Comparison of ENCODE assay signal across 18 mouse cellular contexts in the genomic region with DNA sequence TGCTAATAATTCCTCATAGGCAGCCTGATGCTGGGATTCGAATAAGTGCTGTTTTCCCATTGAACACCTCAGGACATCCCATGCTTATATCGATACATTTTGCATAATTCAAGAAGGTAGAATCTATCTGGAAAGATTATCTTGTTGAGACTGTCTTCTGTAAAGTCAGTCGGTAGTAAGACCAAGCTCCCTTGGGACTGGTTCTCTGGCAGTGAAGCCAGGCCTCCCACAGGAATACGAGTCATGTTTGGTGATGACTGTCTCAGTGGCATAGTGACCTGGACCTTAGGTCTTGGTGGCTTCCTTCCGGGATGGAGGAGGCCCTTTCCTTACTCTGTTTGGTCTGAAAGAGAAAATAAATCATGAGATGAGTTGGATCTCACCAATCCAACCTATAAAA. TPM values are rescaled to one million over a fixed set of nuclear protein-coding genes. Genes with fewer than 3 reads are reported as not detected.
"Had no signal": no experiment of that assay in that cellular context is flagged by ENCODE, and none has a peak within 500 bp of the region (broad histone marks: within the 10 kb centered on the region; RNA-seq: fewer than 3 reads in every experiment).

No protein-coding gene starts in this region.

- H3K4me3 ChIP-seq: lung, embryonic 15.5 days; megakaryocyte, embryonic 14.5 days; midbrain, embryonic 13.5 days; midbrain, embryonic 15.5 days; neural tube, embryonic 12.5 days; stomach, embryonic 15.5 days had no signal

- H3K4me1 ChIP-seq: megakaryocyte, embryonic 14.5 days; neural tube, embryonic 12.5 days; stomach, embryonic 15.5 days had no signal

- H3K9me3 ChIP-seq: lung, embryonic 15.5 days; midbrain, embryonic 13.5 days; midbrain, embryonic 15.5 days; neural tube, embryonic 12.5 days; stomach, embryonic 15.5 days had no signal

- DNase-seq: lung, postnatal 14 days; lung, postnatal 36 days; right cerebral cortex, postnatal 14 days; thymus, adult 2 months; thymus, postnatal 25 days; thymus, postnatal 4 days had no signal

- H3K36me3 ChIP-seq: lung, embryonic 15.5 days; midbrain, embryonic 13.5 days; midbrain, embryonic 15.5 days; neural tube, embryonic 12.5 days; stomach, embryonic 15.5 days had no signal

- ATAC-seq: lung, postnatal 0 days; midbrain, embryonic 13.5 days; midbrain, embryonic 15.5 days had no signal

- H3K27me3 ChIP-seq: lung, embryonic 15.5 days; megakaryocyte, embryonic 14.5 days; midbrain, embryonic 13.5 days; midbrain, embryonic 15.5 days; neural tube, embryonic 12.5 days; stomach, embryonic 15.5 days had no signal

- H3K4me2 ChIP-seq: lung, embryonic 15.5 days; midbrain, embryonic 11.5 days; midbrain, embryonic 13.5 days; midbrain, embryonic 15.5 days; neural tube, embryonic 12.5 days; stomach, embryonic 15.5 days had no signal

- H3K9ac ChIP-seq: lung, embryonic 15.5 days; midbrain, embryonic 13.5 days; midbrain, embryonic 15.5 days; neural tube, embryonic 12.5 days; stomach, embryonic 15.5 days had no signal

- H3K27ac ChIP-seq: lung, embryonic 15.5 days; macrophage; midbrain, embryonic 13.5 days; neural tube, embryonic 12.5 days; stomach, embryonic 15.5 days; stomach, postnatal 0 days had no signal

RNA-seq across cellular contexts. Expression of a gene that starts 57.7 kb away (rescaled TPM):
- polyA plus RNA-seq: lung, postnatal 0 days; macrophage; spleen, adult 2 months; stomach, postnatal 0 days; urinary bladder, adult 2 months had no signal
